Mouse (Mus musculus): ENCODE data around the gene Cnnm4. TPM values are rescaled to one million over a fixed set of nuclear protein-coding genes. Genes with fewer than 3 reads are reported as not detected.

Gene Cnnm4
- polyA plus RNA-seq, 1 experiment = 5.5 TPM

DNA sequence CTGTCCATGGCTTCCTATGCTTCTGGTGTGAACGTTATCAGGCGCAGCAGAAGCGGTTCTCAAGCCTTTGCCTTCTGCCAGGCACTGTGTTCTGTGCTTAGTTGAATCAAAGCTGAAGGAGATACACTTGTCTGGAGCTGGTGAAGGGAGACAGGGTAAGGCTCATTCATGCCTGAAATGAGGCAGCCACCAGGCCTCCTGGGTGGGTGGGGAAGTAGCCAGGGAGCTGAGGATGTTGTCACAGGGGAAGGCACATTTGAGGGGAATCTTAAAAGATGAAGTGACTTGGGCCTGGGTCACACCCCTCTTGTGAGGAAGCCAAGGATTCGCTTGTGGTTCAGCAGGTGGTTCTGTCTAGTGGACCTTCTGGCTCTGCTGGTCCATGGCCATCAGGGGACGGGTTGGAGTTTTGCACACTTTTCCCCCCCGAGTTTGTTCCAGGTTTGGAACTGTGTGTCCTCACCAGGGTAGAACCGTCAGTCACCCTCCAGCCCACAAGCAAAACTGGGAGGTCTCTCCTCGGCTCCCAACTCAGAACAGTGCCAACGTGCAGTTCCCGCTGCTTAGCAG, 1.9 kb downstream of the Cnnm4 start:
- no peak for DNase-seq (ENCODE audit: low read depth)

DNA sequence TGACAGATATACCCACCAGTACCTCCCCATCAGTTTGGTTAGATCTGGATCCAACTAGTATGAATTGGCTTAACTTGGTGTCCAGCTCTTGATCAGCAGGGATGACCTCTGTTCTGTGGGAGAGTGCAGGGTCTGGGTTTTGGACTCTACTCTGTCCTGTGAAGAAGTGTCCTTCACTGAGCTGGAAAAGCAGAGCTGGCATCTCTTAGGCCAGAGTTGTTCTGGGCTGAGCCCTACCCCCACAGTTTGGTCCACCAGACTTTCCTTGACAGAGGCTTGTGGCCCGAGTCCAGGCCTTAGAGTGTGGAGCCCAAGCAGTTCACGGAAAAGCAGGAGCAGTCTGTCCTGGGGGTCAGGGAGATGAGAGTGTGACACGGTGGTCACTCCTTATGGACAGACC, 3.2 kb downstream of the Cnnm4 start:
- DNase-seq (ENCODE audit: low read depth) = no peak

DNA sequence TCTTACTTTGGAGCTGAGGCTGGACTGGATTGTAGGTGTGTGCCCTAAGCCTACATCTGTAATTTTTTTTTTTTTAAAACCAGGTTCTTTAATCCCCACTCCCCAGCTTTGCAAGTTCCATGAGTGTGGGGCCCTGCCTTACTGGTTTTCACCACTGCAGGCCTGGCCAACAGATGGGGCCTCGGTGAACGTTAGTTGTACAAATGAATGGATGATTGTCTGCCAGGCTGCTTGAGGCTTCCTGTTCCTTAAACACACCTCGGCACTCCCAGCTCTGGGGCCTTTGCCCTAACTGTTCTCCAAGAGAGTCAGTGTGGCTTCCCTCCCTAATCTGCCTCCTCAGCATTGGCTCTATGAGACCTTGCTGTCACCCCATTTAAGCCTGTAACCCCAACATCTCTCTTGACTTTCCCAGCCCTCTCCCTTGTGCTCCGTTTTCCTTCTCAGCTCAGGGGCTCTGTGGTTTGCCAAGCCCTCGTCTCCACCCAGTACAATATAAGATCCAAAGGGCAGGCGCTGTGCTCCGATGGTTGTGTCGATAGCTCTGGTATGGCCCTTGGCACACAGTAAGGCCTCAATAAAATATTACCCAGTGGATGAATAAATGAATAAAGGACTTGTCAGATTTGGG, 4.2 kb downstream of the Cnnm4 start:
- DNase-seq (ENCODE audit: low read depth) = no peak

DNA sequence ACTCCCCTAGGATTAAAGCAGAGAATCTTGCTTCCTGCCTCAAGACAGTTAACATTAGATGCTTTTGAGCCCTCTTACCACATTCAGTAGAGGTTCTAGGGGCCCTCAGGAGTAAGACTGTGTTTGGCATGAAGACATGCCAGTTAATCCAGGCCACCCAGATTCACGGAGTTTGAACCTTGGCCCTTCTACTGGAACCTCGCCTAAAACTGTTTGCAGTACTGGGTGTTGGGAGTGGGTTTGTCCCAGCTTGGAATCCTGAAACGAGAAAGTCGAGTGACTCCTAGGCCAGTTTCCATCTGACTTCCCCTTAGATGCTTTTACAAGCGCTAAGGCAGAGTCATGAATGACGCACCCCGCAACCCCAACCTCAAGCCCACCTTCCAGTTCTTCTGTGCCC, 5.0 kb downstream of the Cnnm4 start:
- no peak for DNase-seq (ENCODE audit: low read depth)

DNA sequence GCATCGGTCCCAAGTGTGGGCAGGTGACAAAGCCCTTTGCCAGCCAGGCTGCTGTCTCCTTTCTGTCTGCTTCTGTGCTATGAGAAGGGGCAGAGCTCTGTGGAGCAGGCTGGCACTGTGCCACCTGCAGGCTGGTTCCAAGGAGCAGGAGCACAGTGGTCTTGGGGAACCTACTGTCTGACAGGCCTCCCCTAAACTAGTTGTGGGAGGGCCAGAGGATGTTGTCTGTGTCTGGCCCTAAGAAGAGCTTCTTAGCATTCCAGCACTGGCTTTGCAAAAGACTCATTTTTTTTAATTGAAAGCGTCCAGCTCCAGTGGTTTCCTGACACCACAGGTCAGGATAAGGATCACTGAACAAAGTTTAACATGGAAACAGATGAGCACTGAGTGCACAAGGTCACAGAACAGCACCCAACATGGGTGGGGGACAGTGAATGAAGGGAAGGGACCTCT, 6.9 kb downstream of the Cnnm4 start:
- DNase-seq (ENCODE audit: low read depth) = no peak

- DNase-seq (ENCODE audit: low read depth) = no peak
Measured at GRCm38 (mm10) chr1:36479903-36480899, 8.8 kb downstream of the Cnnm4 start.

DNA sequence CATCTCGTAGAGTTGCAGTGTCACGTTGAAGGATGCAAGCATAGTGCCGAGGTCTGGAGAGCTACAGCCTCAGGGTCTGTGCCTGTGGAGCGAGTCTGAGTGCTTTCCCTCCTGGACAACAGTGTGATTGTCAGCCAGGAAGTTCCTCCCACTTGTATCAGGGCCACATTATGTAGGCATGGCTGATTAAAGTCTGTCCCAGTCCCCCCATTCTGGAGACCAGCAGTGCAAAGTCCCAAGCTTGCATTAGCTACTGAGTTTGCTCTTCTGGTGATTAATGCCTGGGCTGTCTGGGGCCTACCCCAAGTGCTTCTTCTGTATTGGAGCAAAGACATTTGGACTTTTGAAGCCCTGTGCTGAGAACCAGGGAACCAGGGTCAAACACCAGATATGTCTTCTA, 12.4 kb downstream of the Cnnm4 start:
- DNase-seq (ENCODE audit: low read depth) = no peak

DNA sequence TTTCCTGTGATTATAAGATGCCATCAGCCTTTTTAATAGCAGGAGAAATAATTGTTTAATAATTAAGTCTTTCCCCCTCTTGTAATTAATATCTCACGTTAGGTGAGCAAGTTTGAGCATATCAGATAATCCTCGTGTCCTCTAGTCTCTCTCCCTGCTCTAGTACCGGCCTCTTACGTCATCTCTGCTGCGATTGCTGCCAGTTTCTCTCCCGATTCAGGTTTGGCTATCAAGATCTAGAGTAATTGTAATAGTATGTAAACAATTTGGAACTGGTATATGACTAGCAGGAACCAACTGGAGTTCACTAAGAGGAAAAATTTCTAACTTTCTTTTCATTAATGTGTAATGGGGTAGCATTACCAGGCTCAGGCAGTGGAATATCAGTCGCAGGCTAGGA, 13.7 kb downstream of the Cnnm4 start:
- no peak for DNase-seq (ENCODE audit: low read depth)

DNA sequence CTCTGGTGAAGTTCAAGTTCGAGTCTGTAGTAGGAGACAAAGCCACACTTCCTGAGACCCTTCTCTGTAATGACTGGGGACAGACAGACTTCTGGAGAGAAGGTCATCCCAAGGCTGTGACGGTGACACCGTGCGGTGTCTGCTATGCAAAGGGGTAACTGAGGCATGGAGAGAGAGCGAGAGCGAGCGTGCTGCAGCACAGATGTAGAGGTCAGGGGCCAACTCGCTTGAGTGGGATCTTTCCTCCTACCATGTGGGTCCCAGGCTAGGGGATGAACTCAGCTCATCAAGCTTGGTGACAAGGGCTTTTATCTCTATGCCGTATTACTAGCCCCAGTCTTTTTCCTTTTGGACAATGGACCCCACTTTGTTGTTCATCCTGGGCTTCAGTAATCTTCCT, 15.7 kb downstream of the Cnnm4 start:
- DNase-seq (ENCODE audit: low read depth) = no peak

DNA sequence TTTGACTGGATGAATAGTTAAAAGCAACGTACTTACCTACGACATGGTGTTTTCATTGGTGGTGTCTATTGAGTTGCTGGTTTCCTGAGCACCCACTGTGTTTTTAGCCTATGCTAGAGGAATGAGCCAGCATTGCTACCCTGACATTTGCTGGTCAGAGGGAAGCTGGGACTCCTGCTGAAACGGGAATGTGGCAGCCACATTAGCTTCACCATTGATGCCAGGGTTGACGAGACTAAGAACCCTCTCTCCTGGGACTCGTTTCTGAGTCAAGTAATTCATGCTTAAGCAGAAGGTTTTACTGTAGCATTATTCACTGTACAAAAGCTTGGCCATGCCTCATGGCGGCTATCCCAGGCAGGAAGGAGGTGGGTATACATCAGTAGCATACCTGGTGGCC, 18.2 kb downstream of the Cnnm4 start:
- no peak for DNase-seq (ENCODE audit: low read depth)

DNA sequence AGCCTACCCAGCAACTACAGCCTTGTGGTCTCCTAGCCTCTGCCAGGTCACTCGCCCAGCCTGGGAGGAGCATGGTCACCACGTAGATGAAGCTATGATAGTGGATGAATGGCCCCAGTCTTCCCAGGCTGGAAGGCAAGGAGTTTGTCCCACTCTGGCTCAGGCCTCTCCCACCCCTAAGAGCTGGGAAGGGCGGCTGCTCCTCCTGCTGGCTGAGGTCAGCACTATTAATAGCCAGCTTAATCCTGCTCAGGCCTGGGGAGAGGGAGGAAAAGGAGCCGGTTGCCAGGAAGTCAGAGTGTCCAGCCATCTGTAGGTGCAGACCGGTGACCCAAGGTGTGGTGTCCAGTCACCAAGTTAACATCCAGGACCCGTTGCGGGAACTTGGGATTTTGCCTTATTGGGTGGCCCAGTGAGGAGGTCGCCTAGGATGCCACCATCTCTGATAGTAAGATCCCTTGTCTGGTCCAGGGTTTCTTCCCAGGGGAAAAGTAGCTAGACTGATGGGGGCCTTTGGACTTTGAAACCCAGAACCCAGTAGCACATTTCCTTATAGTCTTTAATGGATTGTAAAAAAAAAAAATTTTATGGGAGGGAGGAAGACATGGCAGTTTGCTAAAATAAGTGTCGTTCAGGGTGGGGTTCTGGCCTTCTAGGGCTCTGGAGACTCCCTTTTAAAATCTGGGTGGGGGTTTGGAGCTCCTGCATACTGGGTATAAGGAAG, 21.2 kb downstream of the Cnnm4 start:
- no peak for DNase-seq (ENCODE audit: low read depth)

GRCm38 (mm10) chr1:36493299-36493698, 21.9 kb downstream of the Cnnm4 start:
- no peak for DNase-seq (ENCODE audit: low read depth)

DNA sequence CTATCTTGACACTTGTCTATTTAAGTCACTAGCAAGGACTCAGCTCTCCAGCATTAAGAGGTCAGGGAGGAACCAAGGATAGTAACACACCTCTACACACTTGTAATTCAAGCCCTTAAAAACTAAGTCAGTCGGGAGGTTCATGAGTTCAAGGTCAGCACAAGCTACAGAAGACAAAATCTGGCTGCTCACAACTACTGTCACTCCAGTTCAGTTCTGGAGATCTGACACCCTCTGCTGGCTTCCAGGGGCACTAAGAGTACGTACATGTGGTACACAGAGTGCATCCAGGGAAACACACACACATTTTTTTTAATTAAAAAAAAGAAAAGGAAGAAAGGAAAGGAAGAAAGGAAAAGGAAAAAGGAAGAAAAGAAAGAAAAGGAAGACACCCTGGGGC, 25.3 kb downstream of the Cnnm4 start:
- DNase-seq (ENCODE audit: low read depth) = no peak

DNA sequence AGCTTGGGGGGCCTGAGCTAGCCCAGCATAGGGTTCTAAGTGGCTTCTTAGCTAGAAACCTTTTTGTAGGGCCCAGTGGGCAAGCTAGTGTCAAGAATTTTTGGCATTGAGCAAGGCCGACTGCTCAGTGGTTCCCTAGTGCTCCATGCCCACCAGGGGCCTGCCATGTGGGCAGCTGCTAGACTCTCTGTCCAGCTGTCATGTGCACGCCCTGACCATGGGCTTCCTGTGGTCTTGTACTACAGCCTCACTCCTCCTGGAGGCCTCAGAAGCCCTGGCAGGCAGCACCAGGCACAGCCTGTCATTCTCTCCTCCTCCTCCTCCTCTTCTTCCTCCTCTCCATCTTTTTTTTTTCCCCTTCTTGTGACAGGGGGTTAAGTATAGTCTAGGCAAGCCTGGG, 25.9 kb downstream of the Cnnm4 start:
- no peak for DNase-seq (ENCODE audit: low read depth)

- no peak for DNase-seq (ENCODE audit: low read depth)
Measured at GRCm38 (mm10) chr1:36501261-36501660, 29.8 kb downstream of the Cnnm4 start.

DNA sequence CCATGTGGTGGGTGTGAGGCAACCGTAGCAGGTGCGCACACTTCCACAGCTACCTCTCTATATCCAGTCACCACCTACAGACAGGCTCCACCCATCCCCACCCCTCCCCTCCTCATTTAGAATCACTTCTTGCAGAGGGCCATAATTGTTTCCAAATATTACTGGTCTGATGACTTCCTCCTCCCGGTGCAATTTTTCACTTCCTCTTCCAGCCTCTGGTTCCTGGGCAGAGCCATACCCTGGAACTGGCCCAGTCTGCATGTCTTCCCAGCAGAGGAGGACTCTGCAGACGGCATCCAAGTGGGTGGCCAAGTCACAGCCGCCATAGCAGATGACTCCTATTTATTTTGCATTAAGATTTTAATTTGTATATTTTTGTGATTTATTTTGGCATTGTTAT, 36.8 kb downstream of the Cnnm4 start:
- no peak for DNase-seq (ENCODE audit: low read depth)

DNA sequence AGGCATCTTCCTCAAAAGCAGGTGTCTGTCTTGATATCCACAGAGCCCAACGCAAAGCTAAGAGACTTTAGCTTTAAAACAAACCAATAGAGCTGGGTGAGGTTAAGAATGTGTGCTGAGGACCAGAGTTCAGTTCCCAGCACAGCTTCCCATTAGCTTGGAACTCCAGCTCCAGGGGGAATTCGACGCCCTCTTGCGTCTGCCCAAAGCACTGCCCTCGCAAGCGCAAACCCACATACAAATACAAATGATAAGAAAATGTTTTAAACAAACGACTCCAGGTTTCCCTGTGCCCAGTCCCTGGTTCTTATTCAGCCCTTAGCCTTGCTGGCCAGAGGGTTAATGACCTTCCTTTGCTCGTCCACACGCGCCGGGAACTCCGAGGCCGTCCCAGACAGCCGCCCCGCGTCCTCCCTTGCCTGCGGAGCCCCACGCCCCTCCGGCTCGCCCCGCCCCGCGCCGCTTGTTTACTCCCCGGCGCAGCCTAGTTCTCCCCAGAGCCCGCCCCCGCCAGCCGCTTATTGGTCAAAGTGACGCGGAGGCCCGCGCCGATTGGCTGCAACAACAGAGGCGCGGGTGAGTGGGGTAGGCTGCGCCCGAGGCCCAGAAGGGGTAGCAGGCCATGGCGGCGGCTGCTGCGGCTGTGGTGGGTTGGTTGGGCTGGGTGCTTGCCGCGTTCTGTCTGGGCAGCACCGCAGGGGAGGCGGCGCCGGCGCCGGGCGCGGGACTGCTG, 40.0 kb downstream of the Cnnm4 start, which contains the start of gene Cnnm3:
Gene Cnnm3, plus strand, starts transcription at position 579 of the 733 bp plus-strand sequence.
- no peak for DNase-seq (ENCODE audit: low read depth)

GRCm38 (mm10) chr1:36512089-36512965, 40.9 kb downstream of the Cnnm4 start:
- no peak for DNase-seq (ENCODE audit: low read depth)

DNA sequence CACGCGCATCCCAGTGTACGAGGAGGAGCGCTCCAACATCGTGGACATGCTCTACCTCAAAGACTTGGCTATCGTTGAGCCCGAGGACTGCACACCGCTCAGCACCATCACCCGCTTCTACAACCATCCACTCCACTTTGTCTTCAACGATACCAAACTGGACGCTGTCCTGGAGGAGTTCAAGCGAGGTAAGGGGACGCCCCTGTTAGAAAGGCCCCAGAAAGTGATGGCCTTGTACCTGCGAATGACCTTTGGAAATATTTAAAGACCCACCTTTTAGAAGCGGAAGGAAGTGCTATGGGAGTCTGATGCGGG, 41.5 kb downstream of the Cnnm4 start:
- DNase-seq (ENCODE audit: low read depth) = no peak

- DNase-seq (ENCODE audit: low read depth) = no peak
Measured at GRCm38 (mm10) chr1:36513310-36513709, 41.9 kb downstream of the Cnnm4 start.
